Mouse (Mus musculus) lung, embryonic 16.5 days (tissue): Measurements from ENCODE around the gene Gm19684. TPM values are rescaled to one million over a fixed set of nuclear protein-coding genes. Genes with fewer than 3 reads are reported as not detected.
"Not testable (repeated sequence)": the region's sequence is repeated elsewhere in the genome, so short reads cannot be mapped to it uniquely, and the experiment has no call there.

ENCODE experiments used
- ATAC-seq: fragments of 200-750 bp; cut with Nextera tagmentation; 2 replicates; pipeline ENCODE4 v1.8.0; 2017; ENCODE audit warnings: low read depth, mild to moderate bottlenecking, moderate library complexity
- H3K27ac ChIP-seq: fragments of 300-500 bp; sonication (generic); 2 replicates; pipeline ENCODE4 v1.5.1; 2014; ENCODE audit warnings: mild to moderate bottlenecking, control low read depth, low read length
- H3K27me3 ChIP-seq: fragments of 300-500 bp; sonication (generic); 2 replicates; pipeline ENCODE4 v1.6.1; 2014; ENCODE audit warnings: low read depth, low read length, mixed read lengths; ENCODE audit not compliant: control insufficient read depth, insufficient read depth
- H3K36me3 ChIP-seq: fragments of 300-500 bp; sonication (generic); 2 replicates; pipeline ENCODE4 v1.6.1; 2014; ENCODE audit warnings: low read length; ENCODE audit not compliant: control insufficient read depth, insufficient read depth
- H3K4me1 ChIP-seq: fragments of 300-500 bp; sonication (generic); replicated peaks from 2 replicates; pipeline ENCODE4 v1.6.1; 2014; ENCODE audit warnings: low read length, mixed read lengths; ENCODE audit not compliant: control insufficient read depth, insufficient read depth
- H3K4me2 ChIP-seq: fragments of 300-500 bp; sonication (generic); 2 replicates; pipeline ENCODE4 v1.6.1; 2014; ENCODE audit warnings: low read depth, low read length, control low read depth
- H3K4me3 ChIP-seq: fragments of 300-500 bp; sonication (generic); 2 replicates; pipeline ENCODE4 v1.5.1; 2014; ENCODE audit warnings: mild to moderate bottlenecking, low read length, control low read depth
- H3K9ac ChIP-seq: fragments of 300-500 bp; sonication (generic); 2 replicates; pipeline ENCODE4 v1.6.1; 2014; ENCODE audit warnings: low read length, control low read depth
- H3K9me3 ChIP-seq: fragments of 300-500 bp; sonication (generic); 2 replicates; pipeline ENCODE4 v1.6.1; 2016; ENCODE audit warnings: low read length; ENCODE audit not compliant: control insufficient read depth
- WGBS: fragments of 180-500 bp; shearing (Covaris S2); extraction: QIAGEN DNeasy Blood & Tissue Kit; methylation state at CpG from one replicate; pipeline ENCODE4 v1.1.7; 2014; 5-methylcytosine and 5-hydroxymethylcytosine counted together
- polyA plus RNA-seq: library from polyadenylated mRNA; unstranded; fragments of >200 nt; fragmentation: Nextera tagmentation; extraction: Ambion mirVana; gene quantifications from 2 replicates; pipeline ENCODE4 v1.2.1, GENCODE M21; 2015

The Gm19684 gene
- not detected in 2 replicates for polyA plus RNA-seq

DNA sequence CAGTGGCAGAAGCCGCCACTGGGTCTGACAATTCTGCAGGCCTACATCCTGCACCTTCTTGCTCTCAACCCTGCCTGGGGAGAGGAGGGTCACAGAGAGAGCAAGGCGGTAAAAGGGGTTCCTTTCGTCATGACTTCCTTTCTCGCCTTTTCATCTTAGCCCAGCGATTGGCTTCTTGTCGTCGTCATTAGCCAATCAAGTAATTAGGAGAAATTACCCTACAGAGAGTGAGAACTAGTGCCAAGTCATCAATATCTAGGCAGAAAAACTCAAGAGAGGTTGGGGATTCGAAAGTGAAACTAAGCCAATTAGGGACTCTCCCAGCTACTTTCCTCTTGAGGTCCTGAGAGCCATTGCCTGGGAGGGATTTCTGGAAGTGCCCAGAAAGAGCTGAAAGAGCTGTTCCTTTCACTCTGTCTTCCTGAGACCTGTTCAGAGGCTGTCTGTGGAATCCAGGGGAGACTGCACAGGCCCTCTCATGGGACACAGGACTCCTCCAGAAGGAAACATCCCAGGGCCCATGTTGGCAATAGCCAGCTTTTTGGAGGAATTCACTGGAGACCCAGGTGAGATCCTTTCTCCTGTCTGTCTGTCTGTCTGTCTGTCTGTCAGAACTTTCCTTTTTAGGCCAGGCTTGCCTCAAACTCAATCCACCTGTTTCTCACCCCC lies at the start of gene Gm19684:
Gm19684 (plus strand) TSS at position 327 of the 669 bp plus-strand sequence.
- ATAC-seq = peak; percentile 90
- peak within 1 kb of the TSS; percentile 50 for H3K4me2 ChIP-seq
- not testable (repeated sequence) for H3K4me1 ChIP-seq, H3K27ac ChIP-seq, H3K27me3 ChIP-seq, H3K36me3 ChIP-seq, H3K9me3 ChIP-seq
- 0 out of 2 replicates have a peak within 1 kb of the TSS, but pooled peaks have one; percentile 28 for H3K9ac ChIP-seq
- 5% methylated on average over 8 of the region's 8 CpGs for WGBS
- peak within 1 kb of the TSS; percentile 36 for H3K4me3 ChIP-seq

GRCm38 (mm10) chr17:36081901-36082300 lies 39.6 kb upstream of the Gm19684 start:
- not testable (repeated sequence) for H3K9me3 ChIP-seq, ATAC-seq, H3K27ac ChIP-seq, H3K4me2 ChIP-seq, H3K36me3 ChIP-seq, H3K4me1 ChIP-seq, H3K9ac ChIP-seq, H3K4me3 ChIP-seq
- H3K27me3 ChIP-seq = peaks cover 19% of the 10 kb centered on the region

GRCm38 (mm10) chr17:36082519-36083232 lies 38.8 kb upstream of the Gm19684 start:
- peaks cover 19% of the 10 kb centered on the region for H3K27me3 ChIP-seq
- WGBS = 44% methylated on average over 3 of the region's 6 CpGs
- peak overlapping the region; percentile 62 for H3K4me3 ChIP-seq
- H3K9me3 ChIP-seq, H3K36me3 ChIP-seq, H3K9ac ChIP-seq, H3K27ac ChIP-seq, ATAC-seq, H3K4me1 ChIP-seq: not testable (repeated sequence)
- H3K4me2 ChIP-seq = peak overlapping the region; percentile 97

- WGBS = under 1% methylated on average over 45 of the region's 46 CpGs
- peak; percentile 84 for ATAC-seq
- H3K4me1 ChIP-seq = peaks cover 3% of the 10 kb centered on the region; the same call in 1 of the 2 replicates
- peak overlapping the region; percentile 62 for H3K4me3 ChIP-seq
- H3K9ac ChIP-seq = peak overlapping the region; percentile 63
- H3K4me2 ChIP-seq = peak overlapping the region; percentile 97
- H3K27ac ChIP-seq = no peak overlapping the region
- peaks cover 19% of the 10 kb centered on the region for H3K27me3 ChIP-seq
- no peaks in the 10 kb centered on the region for H3K9me3 ChIP-seq
- H3K36me3 ChIP-seq = no peaks in the 10 kb centered on the region
These were observed 38.1 kb upstream of the Gm19684 start for GRCm38 (mm10) chr17:36083266-36083869.

DNA sequence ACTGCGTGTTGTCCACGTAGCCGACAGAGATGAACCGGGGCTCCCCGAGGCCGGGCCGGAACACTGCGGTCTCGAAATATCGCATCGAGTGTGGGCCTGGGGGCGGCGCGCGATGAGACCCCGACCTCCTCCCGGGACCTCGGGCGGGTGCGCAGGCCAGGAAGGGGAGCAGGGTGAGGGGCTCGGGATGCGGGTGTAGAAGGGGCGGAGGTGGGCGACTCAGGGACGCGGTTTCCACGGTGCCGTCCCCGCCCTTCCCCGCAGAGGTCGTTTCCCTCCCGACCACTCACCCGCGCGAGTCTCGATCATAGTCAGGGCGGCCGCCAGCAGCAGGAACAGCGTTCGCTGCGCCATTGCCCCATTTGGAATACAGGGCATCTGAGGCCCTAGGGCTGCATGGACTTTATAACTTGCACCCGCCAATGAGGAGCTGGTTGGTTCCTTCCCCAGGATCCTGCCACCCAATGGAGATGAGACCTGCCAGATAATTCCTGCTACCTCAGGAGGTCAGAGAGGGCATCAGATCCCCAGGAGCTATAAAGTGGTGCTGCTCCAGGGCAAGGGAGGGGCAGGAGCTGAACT lies 37.5 kb upstream of the Gm19684 start:
- Histone ChIP-seq H3K36me3 (no peaks in the 10 kb centered on the region), H3K9ac (peak overlapping the region; percentile 63), H3K27ac (no peak overlapping the region), H3K9me3 (no peaks in the 10 kb centered on the region), H3K4me3 (peak overlapping the region; percentile 62), H3K4me1 (peaks cover 3% of the 10 kb centered on the region; the same call in 1 of the 2 replicates), H3K27me3 (peaks cover 19% of the 10 kb centered on the region), H3K4me2 (peak overlapping the region; percentile 97)
- 0 out of 2 replicates have a peak, but pooled peaks have one; percentile 12 for ATAC-seq
- under 1% methylated on average over 41 of the region's 42 CpGs for WGBS

DNA sequence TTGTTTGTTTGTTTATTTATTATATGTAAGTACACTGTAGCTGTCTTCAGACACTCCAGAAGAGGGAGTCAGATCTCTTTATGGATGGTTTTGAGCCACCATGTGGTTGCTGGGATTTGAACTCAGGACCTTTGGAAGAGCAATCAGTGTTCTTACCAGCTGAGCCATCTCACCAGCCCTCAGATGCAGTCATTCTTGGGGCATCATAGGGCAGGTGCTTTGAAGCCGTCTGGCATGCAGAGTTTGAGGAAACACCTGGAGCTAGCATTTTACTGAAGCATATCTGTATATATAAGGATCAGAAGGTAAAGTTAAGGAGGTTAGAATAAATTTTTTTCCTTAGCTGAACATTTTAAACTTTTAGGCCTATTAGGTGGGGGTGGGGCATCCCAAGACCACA lies 35.5 kb upstream of the Gm19684 start:
- H3K4me2 ChIP-seq, ATAC-seq, H3K36me3 ChIP-seq, H3K4me3 ChIP-seq, H3K9me3 ChIP-seq, H3K4me1 ChIP-seq, H3K27ac ChIP-seq, H3K9ac ChIP-seq: not testable (repeated sequence)
- 40% methylated on average over 1 of the region's 1 CpGs for WGBS
- H3K27me3 ChIP-seq = peaks cover 19% of the 10 kb centered on the region

- not testable (repeated sequence) for H3K9me3 ChIP-seq, H3K4me2 ChIP-seq, H3K4me1 ChIP-seq, H3K27me3 ChIP-seq, H3K9ac ChIP-seq, H3K27ac ChIP-seq, ATAC-seq, H3K36me3 ChIP-seq, H3K4me3 ChIP-seq
- WGBS = no CpG with 5 or more reads among the region's 2 CpGs
These were observed 29.5 kb upstream of the Gm19684 start for GRCm38 (mm10) chr17:36091933-36092332.

DNA sequence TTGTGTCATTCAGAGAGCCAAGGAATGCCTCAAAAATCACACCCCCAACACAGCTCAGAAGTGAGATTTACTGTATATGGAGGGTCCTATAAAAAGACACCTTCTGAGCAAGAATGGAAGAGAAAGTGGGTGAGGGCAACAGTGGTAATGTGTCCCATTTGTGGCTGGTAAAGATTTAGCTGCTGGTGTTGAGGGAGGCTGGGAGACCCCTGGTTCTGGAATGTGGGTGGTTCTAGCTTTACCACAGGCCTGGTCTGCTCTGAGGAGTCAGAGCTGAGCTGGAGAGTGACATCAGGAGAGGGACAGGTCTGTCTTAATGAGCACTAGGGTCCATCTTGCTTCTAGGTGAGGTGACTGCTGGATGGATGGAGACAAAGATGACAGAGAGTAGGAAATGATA lies 29.0 kb upstream of the Gm19684 start:
- H3K4me3 ChIP-seq, H3K4me1 ChIP-seq, H3K9me3 ChIP-seq, H3K9ac ChIP-seq, ATAC-seq, H3K27ac ChIP-seq, H3K36me3 ChIP-seq, H3K4me2 ChIP-seq, H3K27me3 ChIP-seq: not testable (repeated sequence)

DNA sequence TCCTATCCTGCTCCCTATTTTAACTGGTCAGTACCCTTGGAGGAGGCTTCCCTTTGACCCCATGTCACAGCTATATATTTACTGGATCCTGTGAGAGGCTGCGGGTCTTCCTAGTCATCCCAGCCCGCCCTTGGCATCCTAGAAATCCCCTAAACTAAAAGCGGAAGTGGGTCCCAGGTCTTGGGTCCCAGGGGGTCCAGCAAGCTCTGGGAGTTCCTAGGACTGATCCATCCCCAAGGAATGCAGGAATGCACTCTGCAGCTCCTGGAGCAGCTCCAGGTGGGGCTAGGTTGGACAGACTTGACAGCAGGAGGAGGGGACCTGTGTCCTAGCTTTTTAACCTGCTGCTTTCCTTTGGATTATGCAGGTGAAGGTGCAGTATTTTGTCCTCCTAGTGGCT lies 27.5 kb upstream of the Gm19684 start:
- Histone ChIP-seq H3K36me3 (no peaks in the 10 kb centered on the region), H3K27ac (no peak overlapping the region), H3K4me3 (no peak overlapping the region), H3K4me2 (no peak overlapping the region), H3K4me1 (no peaks in the 10 kb centered on the region), H3K27me3 (no peaks in the 10 kb centered on the region), H3K9me3 (no peaks in the 10 kb centered on the region), H3K9ac (no peak overlapping the region)
- no peak for ATAC-seq
- WGBS = 14% methylated on average over 3 of the region's 3 CpGs
